Mouse (Mus musculus): Measurements from ENCODE around the gene Myh7.
"Not testable (repeated sequence)": the region's sequence is repeated elsewhere in the genome, so short reads cannot be mapped to it uniquely, and the experiment has no call there.

- TF ChIP-seq CTCF (IDR thresholded peaks at IDR 0.05; ENCODE audit: borderline replicate concordance, extremely low read depth, insufficient read depth, insufficient read length); POLR2A (IDR thresholded peaks at IDR 0.05; ENCODE audit: borderline replicate concordance, extremely low read depth, insufficient read depth, insufficient read length, poor library complexity, severe bottlenecking): not testable (repeated sequence)
These were observed 49.3 kb upstream of the Myh7 start for GRCm38 (mm10) chr14:55043694-55044093.
